Mouse (Mus musculus): ENCODE data around the gene Rps15a.
A peak's percentile ranks its signal among the peaks of the same experiment; 100 is the strongest.

Rps15a gene

DNA sequence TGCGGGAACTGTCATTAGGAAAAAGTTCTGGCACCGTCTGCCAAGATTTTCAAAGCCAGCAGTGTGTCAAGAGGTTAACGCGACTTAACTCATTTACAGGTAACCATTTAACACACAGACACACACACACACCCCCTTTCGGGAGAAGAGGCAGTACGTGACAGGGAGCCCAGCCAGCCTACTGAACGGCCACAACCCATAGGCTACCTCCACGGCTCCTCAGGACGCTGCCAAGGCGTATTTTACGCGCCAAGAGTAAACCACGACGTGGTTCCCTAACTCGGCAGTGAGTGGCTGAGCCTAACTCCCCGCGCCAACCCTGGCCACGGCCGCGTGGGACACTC, 483 bp downstream of the Rps15a start:
- no peak for DNase-seq

DNA sequence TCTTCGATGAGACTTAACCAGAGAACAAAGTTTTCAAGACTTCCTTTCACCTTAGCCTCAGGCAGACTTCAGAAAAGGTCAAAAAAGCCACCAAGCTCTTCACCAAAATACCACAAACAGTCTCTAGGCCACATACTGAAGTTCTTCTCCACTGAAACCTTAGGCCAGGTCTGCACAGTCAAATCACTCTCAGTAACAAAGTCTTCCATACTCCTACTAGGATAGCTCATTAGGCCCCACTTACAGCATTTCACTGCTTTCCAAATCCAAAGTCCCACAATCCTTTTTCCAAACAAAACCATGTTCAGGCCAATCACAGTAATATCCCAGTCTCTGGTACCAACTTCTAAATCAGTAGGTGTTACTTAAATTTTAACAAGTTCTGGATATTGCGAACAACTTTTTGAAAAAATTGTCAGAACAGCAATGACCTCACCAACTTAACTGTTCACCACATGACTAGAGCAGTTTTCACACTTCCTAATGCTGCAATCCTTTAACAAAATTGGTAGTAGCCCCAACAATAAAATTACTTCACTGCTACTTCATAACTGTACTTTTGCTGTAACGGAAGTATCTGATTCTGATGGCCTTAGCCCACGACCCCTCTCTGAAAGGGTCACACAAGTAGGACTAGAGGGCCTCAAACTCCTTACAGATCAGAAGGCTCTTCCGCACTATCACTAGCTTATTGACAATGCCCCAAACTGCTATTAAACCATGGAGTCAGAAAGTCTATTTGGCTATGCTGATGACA, 2.3 kb downstream of the Rps15a start:
- no peak for DNase-seq

DNA sequence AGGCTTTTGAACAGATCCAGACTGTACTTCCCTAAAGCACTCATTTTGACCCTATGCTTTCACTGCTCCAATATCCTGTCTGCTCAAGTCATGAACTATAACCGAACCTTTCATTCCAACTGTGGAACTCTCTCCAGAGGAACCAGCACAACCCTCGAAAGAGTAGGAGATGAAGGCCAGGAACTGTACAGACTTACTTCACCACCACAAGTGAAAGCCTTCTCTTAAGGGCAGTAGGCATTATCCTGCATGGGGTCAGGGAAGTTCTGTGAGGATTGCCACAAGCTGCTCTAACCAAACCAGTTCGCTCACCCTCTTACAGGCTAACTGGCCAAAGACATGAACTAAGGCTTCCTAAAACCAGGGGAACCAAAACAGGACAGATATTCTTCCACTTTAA, 4.9 kb downstream of the Rps15a start:
- DNase-seq, result no peak

DNA sequence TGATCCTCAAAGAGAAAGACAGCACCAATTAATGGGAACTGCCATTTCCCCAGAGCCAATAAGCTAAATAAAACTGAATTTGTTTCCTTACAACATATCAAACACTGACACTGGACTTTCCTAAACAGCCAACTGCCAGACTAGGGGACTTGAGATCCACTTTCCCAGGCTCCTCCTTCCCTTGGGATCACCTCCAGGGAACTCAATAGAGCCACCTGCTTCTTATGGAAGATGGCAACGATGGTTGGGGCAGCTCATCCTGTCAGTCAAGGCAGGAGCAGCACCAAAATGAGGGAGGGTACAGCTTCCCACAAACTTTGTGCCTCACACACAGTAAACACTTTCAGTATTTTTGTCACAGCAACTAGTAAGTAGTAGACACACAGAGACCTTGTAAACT, 8.3 kb downstream of the Rps15a start:
- no peak for DNase-seq

DNA sequence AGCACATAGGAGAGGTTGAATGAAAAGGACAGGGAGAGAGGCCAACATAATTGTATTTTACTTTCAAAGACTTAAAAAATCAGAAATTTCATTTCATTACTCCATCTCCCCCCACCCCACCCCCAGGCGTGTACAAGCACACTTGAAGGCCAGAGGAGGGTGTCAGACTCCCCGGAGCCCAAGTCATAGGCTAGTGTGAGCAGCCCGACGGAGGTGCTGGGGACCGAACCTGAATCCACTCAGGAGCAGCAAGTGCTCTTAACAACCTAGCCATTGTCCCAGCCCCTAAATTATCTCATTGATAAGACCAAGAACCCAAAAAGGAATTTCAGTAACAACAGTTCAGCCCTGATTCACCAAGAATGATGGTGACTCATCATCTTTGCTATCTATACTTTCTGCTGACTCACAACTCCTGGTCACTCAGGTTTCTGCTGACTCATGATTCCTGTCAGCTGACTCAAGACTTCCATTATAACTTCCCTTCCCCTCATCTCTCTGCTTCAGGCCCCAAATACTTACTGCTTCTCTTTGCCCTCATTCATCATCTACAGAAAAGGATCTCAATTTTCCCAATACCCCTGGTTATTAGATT, 11.4 kb downstream of the Rps15a start:
- no peak for DNase-seq

DNA sequence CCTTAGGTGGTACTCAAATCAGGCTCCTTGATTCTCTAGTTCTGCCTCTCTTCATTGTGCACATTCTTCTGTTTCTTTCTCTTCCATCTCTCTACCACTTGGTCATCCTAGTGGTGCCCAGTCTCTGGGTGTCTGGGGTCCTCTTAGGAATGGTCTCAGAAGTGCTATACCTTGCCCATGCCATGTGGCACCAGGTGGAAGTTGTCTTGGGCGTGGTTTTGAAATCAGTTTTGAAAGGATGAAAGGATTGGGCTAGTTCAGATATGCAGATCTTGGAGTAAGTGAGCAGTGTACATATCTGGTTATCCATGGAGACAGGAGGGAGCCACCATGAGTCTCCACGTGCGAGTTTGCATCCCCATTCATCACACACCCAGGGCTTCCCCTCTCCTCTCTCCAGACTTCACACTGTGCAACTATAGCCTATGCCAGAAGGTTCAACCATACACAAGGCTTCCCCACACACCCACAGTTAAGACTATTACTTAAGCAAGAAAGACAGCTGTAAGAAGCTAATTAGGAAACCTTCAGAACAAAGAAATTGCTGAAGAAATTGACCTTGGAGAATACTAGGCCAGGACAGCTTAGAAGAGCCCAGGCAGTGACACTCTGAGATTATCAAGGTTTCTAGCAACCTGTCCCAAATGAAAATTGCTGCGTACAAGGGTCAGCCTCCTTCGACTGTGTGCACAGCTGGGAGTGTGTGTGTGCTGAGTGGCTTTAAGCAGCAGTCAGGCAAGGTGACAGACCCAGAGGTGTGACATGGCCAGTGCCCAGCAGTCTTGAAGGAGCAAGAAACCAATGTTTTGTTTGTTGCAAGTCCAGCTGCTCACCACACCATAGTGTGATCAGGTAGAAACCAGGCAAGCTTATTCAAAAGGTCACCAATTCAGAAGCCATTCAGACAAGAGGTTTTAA, 12.3 kb downstream of the Rps15a start:
- DNase-seq, result no peak

DNA sequence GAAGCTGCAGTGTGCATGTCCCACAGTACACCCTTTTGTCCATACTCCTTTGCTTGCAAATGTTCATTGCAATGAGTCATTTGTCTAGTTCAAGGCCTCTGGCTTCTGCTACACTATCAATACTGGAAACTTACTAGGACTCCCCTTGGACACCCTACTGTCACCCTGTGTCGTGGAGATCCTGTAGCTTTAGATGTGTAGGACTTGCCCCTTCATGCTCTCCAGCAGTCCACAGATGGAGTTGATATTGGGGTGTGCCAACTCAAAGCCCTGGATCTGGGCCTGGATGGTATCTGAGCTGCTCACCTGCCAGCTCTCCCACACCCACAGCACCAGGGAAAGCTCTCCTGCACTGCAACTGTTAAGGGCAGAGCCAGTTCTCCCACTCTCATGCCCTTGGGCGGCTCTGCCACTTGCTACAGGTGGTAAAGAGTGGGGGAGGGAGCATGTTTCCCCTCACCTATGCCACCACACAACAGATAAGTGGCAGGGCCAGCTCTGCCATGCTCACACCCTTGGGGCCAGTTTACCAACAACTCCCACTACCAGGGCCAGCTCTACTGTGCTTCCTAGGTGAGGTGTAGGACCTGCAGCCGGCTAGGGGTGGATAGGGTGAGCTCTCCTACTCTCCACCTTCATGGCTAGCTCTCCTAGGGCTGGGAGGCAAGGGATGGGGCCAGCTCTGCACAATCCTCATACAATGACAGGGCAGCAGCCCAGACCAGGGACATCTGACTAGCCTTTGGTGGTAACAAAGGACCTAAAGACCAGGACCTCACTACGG, 13.1 kb downstream of the Rps15a start:
- DNase-seq, result peak; percentile 12 to 49

DNA sequence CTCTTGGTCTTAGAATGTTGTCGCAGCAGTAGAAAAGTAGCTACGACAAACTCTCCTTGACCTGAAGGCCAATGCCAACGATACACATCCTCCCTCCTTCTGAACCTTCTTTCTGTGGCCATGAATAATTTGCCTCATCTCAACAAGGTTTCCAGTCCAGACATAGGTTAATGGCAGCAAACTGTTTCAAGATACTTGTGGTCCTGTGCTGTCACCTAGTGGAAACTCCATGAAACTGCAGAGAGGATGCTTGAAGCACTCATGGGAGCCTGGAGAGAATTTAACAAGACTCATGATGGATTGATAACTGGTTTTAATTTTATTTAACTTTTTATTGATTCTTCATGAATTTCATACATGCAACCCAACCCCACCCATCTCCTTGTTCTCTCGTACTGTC, 13.8 kb downstream of the Rps15a start:
- peak in 1 of 2 experiments; percentile 43 for DNase-seq

DNA sequence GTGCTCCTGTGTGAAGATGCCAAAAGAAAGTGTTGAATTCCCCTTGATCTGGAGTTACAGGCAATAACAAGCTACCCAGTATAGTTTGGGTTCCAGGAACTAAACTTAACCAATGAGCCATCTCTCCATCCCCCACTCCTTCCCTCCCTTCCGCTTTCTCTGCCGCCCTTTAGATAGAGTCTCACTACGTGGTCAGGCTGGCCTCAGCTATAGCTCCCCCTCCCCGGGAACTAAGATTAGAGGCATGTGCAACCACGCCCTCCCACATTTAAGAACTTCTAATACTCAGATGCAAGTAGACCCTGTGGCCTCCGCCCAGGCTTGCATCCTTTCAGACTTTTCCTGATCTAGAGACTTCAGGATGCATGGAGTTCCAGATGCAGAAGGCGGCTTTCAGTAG, 18.4 kb downstream of the Rps15a start:
- no peak for DNase-seq

DNA sequence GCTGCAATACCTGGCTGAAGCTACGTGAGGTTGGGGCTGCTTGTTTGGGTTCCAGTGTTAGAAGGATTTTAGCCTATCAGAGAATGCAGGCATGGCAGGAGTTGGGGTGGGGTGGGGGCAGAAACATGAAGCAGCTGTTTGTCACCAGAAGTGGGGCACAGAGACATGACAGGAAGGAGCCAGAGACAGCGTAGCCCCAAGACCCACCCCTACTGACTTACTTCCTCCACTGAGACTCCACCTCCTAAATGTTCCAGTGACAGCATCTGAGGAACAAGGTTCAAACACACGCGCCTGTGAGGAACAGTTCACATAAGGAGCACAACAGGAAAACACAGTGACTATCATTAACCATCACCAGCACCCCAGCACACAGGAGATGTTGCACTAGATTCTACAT, 36.0 kb downstream of the Rps15a start:
- no peak for DNase-seq

DNA sequence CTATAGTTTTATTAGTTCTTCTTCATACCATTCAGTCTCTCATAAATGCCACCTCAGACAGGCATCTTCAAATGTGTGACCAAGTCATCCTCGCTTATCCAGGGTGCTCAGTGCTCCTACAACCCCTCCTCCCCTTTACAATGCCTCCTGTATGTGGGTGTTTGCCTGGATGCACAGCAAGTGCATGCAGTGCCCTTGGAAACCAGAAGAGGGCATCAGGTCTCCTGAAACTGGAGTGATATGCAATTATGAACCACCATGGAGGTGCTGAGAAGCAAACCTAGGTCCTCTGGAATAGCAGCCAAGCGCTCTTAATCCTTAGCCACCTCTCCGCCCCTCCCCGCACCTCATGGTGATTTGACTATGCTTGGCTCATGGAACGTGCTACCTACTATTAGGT, 36.9 kb downstream of the Rps15a start:
- no peak for DNase-seq

DNA sequence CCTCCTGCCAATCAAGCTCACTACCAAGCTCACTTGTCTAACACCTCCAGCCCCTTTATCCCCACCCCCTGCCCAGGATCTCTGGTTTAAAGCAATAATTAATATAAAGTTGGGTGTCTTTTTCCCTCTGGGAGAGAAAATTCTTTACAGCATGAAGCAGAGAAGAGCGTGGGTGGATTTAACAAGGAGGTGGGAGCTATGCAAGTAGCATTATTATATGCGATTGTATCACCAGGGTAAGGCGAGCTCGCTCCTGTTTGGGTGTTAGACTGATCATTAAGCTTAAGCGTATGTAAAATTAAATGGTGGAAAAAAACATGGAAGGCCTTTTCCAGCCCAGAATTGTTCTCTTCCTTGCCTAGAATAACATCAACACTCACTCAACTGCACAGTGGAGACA, 48.7 kb downstream of the Rps15a start:
- no peak for DNase-seq

DNA sequence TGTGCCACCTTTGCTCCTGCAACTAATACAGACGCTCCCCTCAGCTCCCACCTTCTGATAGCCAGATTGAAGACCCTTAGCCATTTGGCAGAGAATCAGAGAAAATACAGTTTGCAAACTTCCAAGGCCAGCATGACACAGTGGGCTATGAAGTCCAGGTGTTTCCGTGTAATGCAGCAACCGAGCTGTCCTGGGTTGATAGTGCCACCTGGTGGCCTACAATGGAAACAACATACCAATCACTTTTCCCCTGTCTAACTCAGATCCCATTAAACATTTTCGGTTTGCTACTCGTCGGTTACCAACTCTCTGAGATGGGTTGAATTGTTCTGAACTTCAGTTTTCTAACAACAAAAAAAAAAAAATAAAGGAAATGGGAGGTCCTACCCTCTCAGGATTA, 59.7 kb downstream of the Rps15a start:
- no peak for DNase-seq
